ENCODE assay signal across 19 mouse cellular contexts in genomic region chr17:43477621-43478020, GRCm38 (mm10). TPM values are rescaled to one million over a fixed set of nuclear protein-coding genes. Genes with fewer than 3 reads are reported as not detected.
"Had no signal": no experiment of that assay in that cellular context is flagged by ENCODE, and none has a peak within 500 bp of the region (broad histone marks: within the 10 kb centered on the region; RNA-seq: fewer than 3 reads in every experiment).

No protein-coding gene starts in this region.

- H3K4me3 ChIP-seq: megakaryocyte, embryonic 14.5 days; midbrain, embryonic 13.5 days; midbrain, embryonic 15.5 days; neural tube, embryonic 13.5 days; neural tube, embryonic 15.5 days; stomach, embryonic 15.5 days had no signal

- H3K4me2 ChIP-seq: lung, embryonic 14.5 days; midbrain, embryonic 11.5 days; midbrain, embryonic 13.5 days; midbrain, embryonic 15.5 days; neural tube, embryonic 13.5 days; neural tube, embryonic 15.5 days; stomach, embryonic 15.5 days had no signal

- H3K27me3 ChIP-seq: megakaryocyte, embryonic 14.5 days; midbrain, embryonic 13.5 days; midbrain, embryonic 15.5 days; neural tube, embryonic 13.5 days; neural tube, embryonic 15.5 days; stomach, embryonic 15.5 days had no signal

- DNase-seq: lung, adult 18-20 months; lung, embryonic 14.5 days; lung, postnatal 10 days; right cerebral cortex, postnatal 14 days; thymus, adult 2 months; thymus, postnatal 25 days; thymus, postnatal 4 days had no signal

- H3K36me3 ChIP-seq: midbrain, embryonic 13.5 days; midbrain, embryonic 15.5 days; neural tube, embryonic 13.5 days; neural tube, embryonic 15.5 days; stomach, embryonic 15.5 days had no signal

RNA-seq across cellular contexts. Expression of gene Mep1a, which starts 25.0 kb away (rescaled TPM):
- polyA plus RNA-seq: lung, embryonic 14.5 days; lung, embryonic 16.5 days; macrophage; midbrain, embryonic 11.5 days; midbrain, postnatal 0 days; neural tube, embryonic 11.5 days; neural tube, embryonic 13.5 days; urinary bladder, adult 2 months had no signal
